Mouse (Mus musculus) kidney, embryonic 15.5 days (tissue): ENCODE measurements around the gene Afmid. TPM values are rescaled to one million over a fixed set of nuclear protein-coding genes. Genes with fewer than 3 reads are reported as not detected.
"Not testable (repeated sequence)": the region's sequence is repeated elsewhere in the genome, so short reads cannot be mapped to it uniquely, and the experiment has no call there.

Experiments used
- ATAC-seq: fragments of 200-750 bp; cut with Nextera tagmentation; replicated peaks from 2 replicates; pipeline ENCODE4 v1.8.0; 2017; ENCODE audit warnings: moderate TSS enrichment; ENCODE audit not compliant: low FRiP score
- H3K27ac ChIP-seq: fragments of 300-500 bp; sonication (generic); 2 replicates; pipeline ENCODE4 v1.5.1; 2015; ENCODE audit warnings: mild to moderate bottlenecking, inconsistent platforms
- H3K27me3 ChIP-seq: fragments of 300-500 bp; sonication (generic); 2 replicates; pipeline ENCODE4 v1.6.1; 2015; ENCODE audit warnings: inconsistent platforms
- H3K36me3 ChIP-seq: fragments of 300-500 bp; sonication (generic); 2 replicates; pipeline ENCODE4 v1.6.1; 2015; ENCODE audit warnings: inconsistent platforms
- H3K4me1 ChIP-seq: fragments of 300-500 bp; sonication (generic); 2 replicates; pipeline ENCODE4 v1.6.1; 2015; ENCODE audit warnings: inconsistent platforms
- H3K4me2 ChIP-seq: fragments of 300-500 bp; sonication (generic); 2 replicates; pipeline ENCODE4 v1.6.1; 2015; ENCODE audit warnings: moderate library complexity, mild to moderate bottlenecking, inconsistent platforms
- H3K4me3 ChIP-seq: fragments of 300-500 bp; sonication (generic); replicated peaks from 2 replicates; pipeline ENCODE4 v1.5.1; 2015; ENCODE audit warnings: mild to moderate bottlenecking, inconsistent platforms
- H3K9ac ChIP-seq: fragments of 300-500 bp; sonication (generic); 2 replicates; pipeline ENCODE4 v1.6.1; 2015; ENCODE audit warnings: mild to moderate bottlenecking, inconsistent platforms
- H3K9me3 ChIP-seq: fragments of 300-500 bp; sonication (generic); replicated peaks from 2 replicates; pipeline ENCODE4 v1.6.1; 2016; ENCODE audit warnings: inconsistent platforms
- WGBS: fragments of 180-500 bp; shearing (Covaris S2); methylation state at CpG from one replicate; pipeline ENCODE4 v1.1.7; 2015; ENCODE audit warnings: mixed read lengths; 5-methylcytosine and 5-hydroxymethylcytosine counted together
- polyA plus RNA-seq: library from polyadenylated mRNA; unstranded; fragments of >200 nt; fragmentation: Nextera tagmentation; extraction: Ambion mirVana; gene quantifications from 2 replicates; pipeline ENCODE4 v1.2.1, GENCODE M21; 2015

Afmid gene
- polyA plus RNA-seq, 1 experiment from 2014 or later = 6.7 TPM

DNA sequence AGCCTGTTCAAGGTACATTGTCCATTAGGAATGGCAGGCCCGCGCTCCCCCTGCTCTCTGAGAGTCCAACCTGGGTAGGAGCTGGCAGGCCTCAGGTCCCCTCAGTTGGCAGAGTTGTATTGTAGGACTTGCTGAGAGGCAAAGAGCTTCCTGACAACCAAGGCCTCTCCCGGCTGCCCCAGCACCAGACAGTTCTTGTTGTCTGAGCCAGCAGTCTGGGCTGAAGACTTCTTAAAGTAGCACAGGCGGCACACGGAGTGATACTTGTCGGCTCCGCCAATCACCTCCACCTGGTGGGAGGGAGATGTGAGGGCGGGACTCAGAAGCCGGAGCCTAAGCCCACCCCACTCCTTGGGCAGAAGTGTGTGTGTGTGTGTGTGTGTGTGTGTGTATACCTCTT lies 9.9 kb upstream of the Afmid start:
- 85% methylated on average over 9 of the region's 9 CpGs for WGBS
- H3K27ac ChIP-seq, H3K4me3 ChIP-seq, H3K4me1 ChIP-seq, H3K9ac ChIP-seq, H3K9me3 ChIP-seq, ATAC-seq, H3K27me3 ChIP-seq, H3K4me2 ChIP-seq: not testable (repeated sequence)
- peaks cover 87% of the 10 kb centered on the region for H3K36me3 ChIP-seq

GRCm38 (mm10) chr11:117816389-117816996 lies 9.2 kb upstream of the Afmid start:
- H3K9me3 ChIP-seq = no peaks in the 10 kb centered on the region
- no peak overlapping the region for H3K4me3 ChIP-seq
- no peak for ATAC-seq
- no peak overlapping the region for H3K4me2 ChIP-seq
- H3K9ac ChIP-seq = no peak overlapping the region
- peaks cover 93% of the 10 kb centered on the region for H3K36me3 ChIP-seq
- H3K4me1 ChIP-seq = peaks cover 3% of the 10 kb centered on the region
- H3K27ac ChIP-seq = no peak overlapping the region
- H3K27me3 ChIP-seq = no peaks in the 10 kb centered on the region
- WGBS = 88% methylated on average over 13 of the region's 13 CpGs

- Histone ChIP-seq H3K27ac (no peak overlapping the region), H3K9ac (no peak overlapping the region), H3K4me2 (no peak overlapping the region), H3K4me1 (peaks cover 23% of the 10 kb centered on the region), H3K9me3 (no peaks in the 10 kb centered on the region), H3K27me3 (no peaks in the 10 kb centered on the region), H3K36me3 (peaks cover 92% of the 10 kb centered on the region), H3K4me3 (no peak overlapping the region)
- 89% methylated on average over 8 of the region's 8 CpGs for WGBS
- ATAC-seq = no peak
Measured at GRCm38 (mm10) chr11:117819095-117819494, 6.6 kb upstream of the Afmid start.

DNA sequence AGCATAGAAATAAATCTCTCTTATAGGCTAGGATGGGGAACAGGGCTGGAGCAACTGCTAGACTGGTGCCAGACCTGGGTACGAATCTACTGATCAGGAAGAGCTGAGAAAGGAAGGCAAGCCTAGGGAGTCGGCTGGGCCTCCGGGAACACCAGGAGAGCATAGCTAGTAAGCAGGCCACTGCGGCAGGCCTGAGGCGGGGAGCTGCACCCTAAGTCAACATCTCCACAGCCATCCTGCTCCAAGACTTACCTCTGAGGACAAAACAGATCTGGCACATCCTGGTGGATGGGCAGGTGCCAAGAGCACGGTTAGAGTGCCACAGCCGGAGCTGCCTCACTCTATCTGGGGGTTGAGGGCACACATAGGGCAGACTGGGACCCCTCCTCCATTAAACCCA lies 5.6 kb upstream of the Afmid start:
- ATAC-seq = no peak
- H3K4me1 ChIP-seq = peaks cover 33% of the 10 kb centered on the region
- H3K4me2 ChIP-seq = no peak overlapping the region
- no peak overlapping the region for H3K9ac ChIP-seq
- H3K27ac ChIP-seq = no peak overlapping the region
- 90% methylated on average over 7 of the region's 7 CpGs for WGBS
- no peak overlapping the region for H3K4me3 ChIP-seq
- H3K36me3 ChIP-seq = peaks cover 82% of the 10 kb centered on the region
- H3K27me3 ChIP-seq = no peaks in the 10 kb centered on the region
- H3K9me3 ChIP-seq = no peaks in the 10 kb centered on the region

- H3K27me3 ChIP-seq = no peaks in the 10 kb centered on the region
- ATAC-seq = no peak
- 80% methylated on average over 9 of the region's 9 CpGs for WGBS
- no peak overlapping the region for H3K27ac ChIP-seq
- H3K36me3 ChIP-seq = peaks cover 67% of the 10 kb centered on the region
- H3K4me1 ChIP-seq = peaks cover 49% of the 10 kb centered on the region
- H3K4me3 ChIP-seq = no peak overlapping the region
- H3K9me3 ChIP-seq = no peaks in the 10 kb centered on the region
- no peak overlapping the region for H3K4me2 ChIP-seq
- H3K9ac ChIP-seq = no peak overlapping the region
Measured at GRCm38 (mm10) chr11:117821868-117822267, 3.9 kb upstream of the Afmid start.

DNA sequence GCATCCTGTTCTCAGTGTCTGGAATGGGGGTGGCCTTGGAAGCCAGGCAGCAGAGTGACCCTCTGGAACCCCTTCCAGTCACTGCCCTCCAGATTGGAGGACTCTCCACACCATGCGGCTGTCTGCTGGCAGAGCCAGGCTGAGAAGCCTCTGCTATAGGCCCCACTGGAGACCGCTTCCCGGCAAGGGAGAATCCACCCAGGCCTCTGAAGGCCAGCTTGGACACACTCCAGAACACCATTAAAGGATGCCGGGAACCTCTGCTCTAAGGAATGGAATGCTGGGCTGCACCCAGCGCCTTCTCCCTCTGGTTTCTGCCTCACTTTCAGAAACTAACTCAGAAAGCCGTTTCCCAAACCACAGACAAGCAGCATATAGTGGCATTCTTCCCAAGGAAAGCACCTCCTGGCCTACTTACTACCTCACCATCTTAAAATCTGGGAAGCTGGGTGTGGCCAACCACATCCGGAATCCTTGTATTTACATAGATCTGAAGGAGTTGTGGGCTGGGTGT lies 2.9 kb upstream of the Afmid start:
- Histone ChIP-seq H3K4me3 (no peak overlapping the region), H3K9me3 (no peaks in the 10 kb centered on the region), H3K27me3 (no peaks in the 10 kb centered on the region), H3K36me3 (peaks cover 58% of the 10 kb centered on the region), H3K4me2 (peak overlapping the region; percentile 5; the same call in 1 of the 2 replicates), H3K4me1 (peaks cover 58% of the 10 kb centered on the region), H3K9ac (no peak overlapping the region), H3K27ac (peak overlapping the region; percentile 37)
- no peak for ATAC-seq
- WGBS = 72% methylated on average over 7 of the region's 7 CpGs

GRCm38 (mm10) chr11:117823411-117823810 lies 2.3 kb upstream of the Afmid start:
- peaks cover 64% of the 10 kb centered on the region for H3K4me1 ChIP-seq
- H3K36me3 ChIP-seq = peaks cover 51% of the 10 kb centered on the region
- peak overlapping the region; percentile 94; the same call in 1 of the 2 replicates for H3K4me2 ChIP-seq
- H3K4me3 ChIP-seq = no peak overlapping the region
- no peak for ATAC-seq
- H3K9ac ChIP-seq = no peak overlapping the region
- no peaks in the 10 kb centered on the region for H3K27me3 ChIP-seq
- peak overlapping the region; percentile 37; the same call in 1 of the 2 replicates for H3K27ac ChIP-seq
- no peaks in the 10 kb centered on the region for H3K9me3 ChIP-seq
- 87% methylated on average over 6 of the region's 6 CpGs for WGBS

GRCm38 (mm10) chr11:117824060-117824969 lies 1.4 kb upstream of the Afmid start:
- Histone ChIP-seq H3K27me3 (no peaks in the 10 kb centered on the region), H3K4me1 (peaks cover 73% of the 10 kb centered on the region), H3K36me3 (peaks cover 42% of the 10 kb centered on the region), H3K9ac (peak overlapping the region; percentile 81), H3K27ac (peak overlapping the region; percentile 93), H3K4me3 (peak overlapping the region; percentile 69), H3K4me2 (peak overlapping the region; percentile 94), H3K9me3 (no peaks in the 10 kb centered on the region)
- ATAC-seq = peak; percentile 82
- 17% methylated on average over 23 of the region's 23 CpGs for WGBS

GRCm38 (mm10) chr11:117826164-117826563 lies 440 bp downstream of the Afmid start:
- peak overlapping the region; percentile 93 for H3K27ac ChIP-seq
- H3K27me3 ChIP-seq = no peaks in the 10 kb centered on the region
- WGBS = 8% methylated on average over 5 of the region's 5 CpGs
- H3K36me3 ChIP-seq = peaks cover 24% of the 10 kb centered on the region
- ATAC-seq = peak; percentile 16; the same call in 1 of the 2 replicates
- peak overlapping the region; percentile 81 for H3K9ac ChIP-seq
- peak overlapping the region; percentile 69 for H3K4me3 ChIP-seq
- H3K4me1 ChIP-seq = peaks cover 90% of the 10 kb centered on the region
- H3K9me3 ChIP-seq = no peaks in the 10 kb centered on the region
- peak overlapping the region; percentile 94 for H3K4me2 ChIP-seq

- H3K27ac ChIP-seq = peak overlapping the region; percentile 93; the same call in 1 of the 2 replicates
- H3K4me2 ChIP-seq = peak overlapping the region; percentile 94
- 59% methylated on average over 8 of the region's 8 CpGs for WGBS
- H3K4me3 ChIP-seq = no peak overlapping the region
- ATAC-seq = no peak
- peaks cover 16% of the 10 kb centered on the region for H3K36me3 ChIP-seq
- no peaks in the 10 kb centered on the region for H3K27me3 ChIP-seq
- H3K9ac ChIP-seq = no peak overlapping the region
- H3K9me3 ChIP-seq = no peaks in the 10 kb centered on the region
- H3K4me1 ChIP-seq = peaks cover 91% of the 10 kb centered on the region
Measured at GRCm38 (mm10) chr11:117826916-117827315, 1.2 kb downstream of the Afmid start.

- Histone ChIP-seq H3K4me1 (peaks cover 91% of the 10 kb centered on the region), H3K27me3 (no peaks in the 10 kb centered on the region), H3K4me3 (no peak overlapping the region), H3K9ac (no peak overlapping the region), H3K9me3 (no peaks in the 10 kb centered on the region), H3K4me2 (no peak overlapping the region), H3K36me3 (peaks cover 12% of the 10 kb centered on the region), H3K27ac (no peak overlapping the region)
- no peak for ATAC-seq
- 48% methylated on average over 3 of the region's 3 CpGs for WGBS
Measured at GRCm38 (mm10) chr11:117827386-117827785, 1.7 kb downstream of the Afmid start.
